Mouse (Mus musculus) bone marrow macrophage, adult 2 months (primary cell): ENCODE data around the gene Cmya5. TPM values are rescaled to one million over a fixed set of nuclear protein-coding genes. Genes with fewer than 3 reads are reported as not detected.

Experiments
- H3K27ac ChIP-seq: 2 replicates; pipeline ENCODE4 v1.5.1; 2012; ENCODE audit warnings: low read depth, low read length; ENCODE audit not compliant: insufficient read depth
- H3K4me1 ChIP-seq: 2 replicates; pipeline ENCODE4 v1.6.1; 2012; ENCODE audit warnings: low read length; ENCODE audit not compliant: control insufficient read depth, insufficient read depth
- H3K4me3 ChIP-seq: 2 replicates; pipeline ENCODE4 v1.5.1; 2012; ENCODE audit warnings: mild to moderate bottlenecking, low read length, moderate library complexity; ENCODE audit not compliant: insufficient read depth
- CTCF ChIP-seq: IDR thresholded peaks from 2 replicates; pipeline ENCODE4 v1.5.1; 2012; ENCODE audit warnings: low read depth, mild to moderate bottlenecking, low read length, moderate library complexity
- POLR2A ChIP-seq: IDR thresholded peaks from 2 replicates; pipeline ENCODE4 v1.6.1; 2012; ENCODE audit warnings: mild to moderate bottlenecking, low read depth, low read length, borderline replicate concordance
- polyA plus RNA-seq: library from polyadenylated mRNA; stranded (reverse); fragments of >200 nt; gene quantifications from 2 replicates; pipeline ENCODE4 v1.2.4, GENCODE M21; 2012; ENCODE audit not compliant: missing spikeins, insufficient read depth, insufficient read length

Gene Cmya5
- polyA plus RNA-seq, 1 experiment = 0.04 TPM

DNA sequence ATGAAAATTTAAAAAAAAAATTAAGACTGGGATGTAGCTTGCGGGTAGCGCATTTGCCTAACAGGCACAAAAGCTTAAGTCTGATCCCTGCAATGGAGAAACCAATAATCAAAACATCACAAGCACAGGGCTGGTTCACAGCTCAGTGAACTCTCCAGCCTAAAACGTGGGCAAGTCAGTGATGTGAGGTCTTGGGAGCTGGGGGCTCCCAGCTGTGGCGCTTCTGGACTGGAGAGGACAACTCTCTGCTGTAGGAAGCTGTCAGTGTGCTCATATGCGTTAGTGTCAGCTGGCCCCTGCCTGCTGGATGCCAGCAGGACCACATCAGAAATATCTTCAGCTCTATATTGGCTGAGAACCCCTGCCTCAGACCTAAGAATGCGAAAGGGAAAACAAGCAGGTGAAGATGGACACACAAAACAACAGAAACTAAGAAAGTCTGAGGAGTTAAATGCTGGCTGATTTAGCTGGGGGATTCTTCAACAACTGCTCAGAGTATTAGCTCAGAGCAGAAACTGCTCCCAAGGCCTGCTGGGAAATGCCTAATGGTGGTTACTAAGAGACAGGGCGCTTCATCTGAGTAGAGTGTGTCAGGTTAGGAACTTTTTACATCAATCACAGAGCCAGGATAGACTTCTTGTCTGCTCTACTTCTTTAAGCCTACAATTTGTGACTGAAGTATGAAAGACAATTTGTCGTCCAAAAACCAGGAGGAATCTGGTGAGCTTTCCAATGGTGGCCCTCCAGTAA is 16.2 kb downstream of the Cmya5 start:
- Histone ChIP-seq H3K4me3 (no peak overlapping the region), H3K27ac (no peak overlapping the region), H3K4me1 (no peaks in the 10 kb centered on the region)
- no peak for TF ChIP-seq CTCF
- no peak for TF ChIP-seq POLR2A

DNA sequence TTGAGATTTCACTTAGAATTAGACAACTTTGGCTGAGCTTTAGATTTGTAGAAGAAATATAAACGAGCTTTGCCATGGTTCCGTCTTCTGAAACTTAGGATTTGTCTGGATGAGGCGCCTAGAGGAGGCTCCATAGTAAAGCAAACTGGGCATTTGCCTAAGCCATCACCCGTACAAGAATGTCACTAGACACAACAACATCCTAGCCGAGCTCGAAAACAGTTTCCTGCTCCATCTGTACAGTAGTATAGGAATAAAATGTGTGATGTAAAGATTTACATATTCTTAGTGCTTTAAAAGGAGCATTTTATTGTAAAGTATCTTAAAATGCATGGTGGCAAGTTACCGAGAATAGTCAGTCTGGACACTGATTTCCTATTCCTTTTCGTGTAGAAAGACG is 22.2 kb downstream of the Cmya5 start:
- Histone ChIP-seq H3K4me3 (no peak overlapping the region), H3K27ac (no peak overlapping the region), H3K4me1 (no peaks in the 10 kb centered on the region)
- no peak for TF ChIP-seq POLR2A
- TF ChIP-seq CTCF = no peak

DNA sequence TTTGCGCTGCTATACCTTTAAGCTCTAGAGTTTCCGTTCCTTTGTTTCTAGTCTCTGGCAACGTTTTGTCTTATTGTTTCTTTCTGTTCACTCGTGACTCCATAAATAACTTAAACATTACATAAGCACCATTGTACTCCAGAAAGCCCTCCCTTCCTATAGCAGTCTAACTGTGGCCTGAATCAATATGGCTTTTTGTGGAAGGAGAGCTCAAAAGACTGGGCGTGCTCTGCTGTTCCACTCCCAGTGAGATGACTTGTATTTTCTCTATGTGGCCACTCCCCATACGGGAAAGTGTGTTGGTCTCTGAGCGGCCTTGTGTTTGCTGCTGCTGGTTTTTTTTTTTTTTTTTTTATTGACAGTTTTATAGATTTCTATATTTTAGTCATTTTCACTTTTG is 27.3 kb downstream of the Cmya5 start:
- no peak overlapping the region for H3K4me3 ChIP-seq
- no peak overlapping the region for H3K27ac ChIP-seq
- TF ChIP-seq CTCF (no peak), POLR2A (no peak)
- no peaks in the 10 kb centered on the region for H3K4me1 ChIP-seq

DNA sequence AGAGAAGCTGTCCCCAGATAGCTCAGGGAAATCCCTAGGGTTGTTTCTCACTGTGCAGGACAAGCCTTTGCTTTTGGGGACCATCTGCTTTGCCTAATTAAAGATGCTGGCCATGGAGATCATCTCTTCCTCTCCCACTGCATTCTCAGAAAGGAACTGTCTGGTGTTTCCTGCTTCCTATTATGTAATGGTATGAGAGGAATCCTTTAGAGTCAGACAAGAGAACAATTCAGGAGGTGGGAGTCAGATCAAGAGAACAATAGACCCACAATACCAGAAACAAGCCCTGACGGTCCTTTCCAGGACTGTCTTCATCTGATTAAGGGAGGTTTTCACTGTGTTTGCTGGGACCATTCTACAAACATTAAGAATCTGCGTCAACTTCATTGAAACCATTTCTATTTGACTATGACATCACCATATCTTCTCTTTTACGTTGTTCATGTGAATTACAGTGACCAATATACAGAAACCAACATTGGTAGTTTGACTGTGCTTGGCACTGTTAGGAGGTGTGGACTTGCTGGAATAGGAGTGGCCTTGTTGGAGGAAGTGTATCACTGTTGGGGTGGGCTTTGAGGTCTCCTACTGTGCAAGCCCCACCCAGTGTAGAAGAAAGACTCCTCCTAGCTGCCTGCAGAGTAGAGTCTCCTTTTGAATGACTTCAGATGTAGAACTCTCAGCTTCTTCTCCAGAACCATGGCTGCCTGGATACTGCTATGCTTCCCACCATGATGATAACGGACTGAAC is 42.0 kb downstream of the Cmya5 start:
- Histone ChIP-seq H3K4me3 (no peak overlapping the region), H3K4me1 (no peaks in the 10 kb centered on the region), H3K27ac (no peak overlapping the region)
- TF ChIP-seq POLR2A (no peak), CTCF (no peak)

DNA sequence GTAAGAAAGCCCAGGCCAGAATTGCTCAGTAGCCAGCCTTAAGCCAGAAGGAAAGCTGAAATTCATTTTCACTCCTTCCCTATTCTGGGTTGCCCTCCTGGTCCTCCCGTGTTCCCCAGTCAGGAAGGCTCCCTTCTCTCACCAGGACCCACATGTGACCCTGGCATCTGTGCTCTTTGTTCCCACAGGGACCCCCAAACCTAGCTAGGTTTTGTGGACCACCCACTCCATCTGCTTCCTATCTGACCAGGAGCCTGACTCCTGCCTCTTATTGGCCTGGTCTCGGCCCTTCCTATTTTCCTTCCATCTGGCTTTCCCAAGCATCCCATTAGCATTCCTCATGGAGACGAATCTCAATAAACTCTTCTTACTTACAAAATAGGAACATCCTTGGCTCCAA is 45.9 kb downstream of the Cmya5 start:
- H3K27ac ChIP-seq = no peak overlapping the region
- TF ChIP-seq POLR2A = no peak
- no peak for TF ChIP-seq CTCF
- peaks cover 14% of the 10 kb centered on the region; the same call in 1 of the 2 replicates for H3K4me1 ChIP-seq
- no peak overlapping the region for H3K4me3 ChIP-seq

DNA sequence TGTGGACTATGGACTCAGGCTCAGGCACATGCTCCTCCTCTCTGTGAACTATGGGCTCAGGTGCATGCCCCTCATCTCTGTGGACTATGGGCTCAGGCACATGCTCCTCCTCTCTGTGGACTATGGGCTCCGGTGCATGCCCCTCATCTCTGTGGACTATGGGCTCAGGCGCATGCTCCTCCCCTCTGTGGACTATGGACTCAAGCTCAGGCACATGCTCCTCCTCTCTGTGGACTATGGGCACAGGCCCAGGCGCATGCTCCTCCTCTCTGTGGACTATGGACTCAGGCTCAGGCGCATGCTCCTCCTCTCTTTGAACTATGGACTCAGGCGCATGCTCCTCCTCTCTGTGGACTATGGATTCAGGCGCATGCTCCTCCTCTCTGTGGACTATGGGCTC is 47.9 kb downstream of the Cmya5 start:
- no peak overlapping the region for H3K4me3 ChIP-seq
- TF ChIP-seq POLR2A (no peak), CTCF (no peak)
- peaks cover 14% of the 10 kb centered on the region; the same call in 1 of the 2 replicates for H3K4me1 ChIP-seq
- no peak overlapping the region for H3K27ac ChIP-seq

DNA sequence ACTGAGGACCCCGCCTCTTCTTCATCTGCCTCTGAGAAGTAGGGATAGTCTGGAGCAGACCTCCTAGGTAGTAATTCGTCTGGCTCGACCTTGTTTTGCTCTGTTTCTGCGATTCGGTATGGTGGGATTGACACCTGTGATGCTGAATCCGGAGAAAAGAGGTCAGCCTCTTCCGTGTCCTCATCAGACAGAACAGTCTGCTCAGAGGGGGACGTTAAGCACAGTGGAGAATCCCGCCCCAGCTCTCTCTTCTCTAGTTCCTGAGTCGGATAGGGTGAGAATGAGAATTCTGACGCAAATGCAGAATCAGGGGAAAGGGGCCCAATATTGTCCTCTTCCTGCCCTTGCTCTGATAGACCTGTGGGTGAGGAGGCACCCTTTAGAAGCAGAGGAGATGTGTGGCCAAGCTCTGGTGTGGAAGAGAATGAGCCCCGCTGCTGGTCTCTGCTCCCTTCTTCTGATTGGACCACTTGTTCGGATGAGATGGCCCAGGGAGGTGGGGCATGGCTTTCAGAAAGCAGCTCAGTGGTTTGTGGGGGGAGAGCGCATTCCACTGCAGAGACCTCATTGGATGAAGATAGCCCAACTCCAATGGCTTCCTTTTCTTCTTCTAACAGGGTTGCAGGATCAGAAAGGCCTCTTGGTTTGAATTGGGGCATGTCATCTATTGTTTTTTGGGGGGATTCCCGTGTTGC is 49.3 kb downstream of the Cmya5 start:
- Histone ChIP-seq H3K27ac (no peak overlapping the region), H3K4me3 (no peak overlapping the region), H3K4me1 (peaks cover 14% of the 10 kb centered on the region; the same call in 1 of the 2 replicates)
- TF ChIP-seq CTCF = no peak
- no peak for TF ChIP-seq POLR2A

DNA sequence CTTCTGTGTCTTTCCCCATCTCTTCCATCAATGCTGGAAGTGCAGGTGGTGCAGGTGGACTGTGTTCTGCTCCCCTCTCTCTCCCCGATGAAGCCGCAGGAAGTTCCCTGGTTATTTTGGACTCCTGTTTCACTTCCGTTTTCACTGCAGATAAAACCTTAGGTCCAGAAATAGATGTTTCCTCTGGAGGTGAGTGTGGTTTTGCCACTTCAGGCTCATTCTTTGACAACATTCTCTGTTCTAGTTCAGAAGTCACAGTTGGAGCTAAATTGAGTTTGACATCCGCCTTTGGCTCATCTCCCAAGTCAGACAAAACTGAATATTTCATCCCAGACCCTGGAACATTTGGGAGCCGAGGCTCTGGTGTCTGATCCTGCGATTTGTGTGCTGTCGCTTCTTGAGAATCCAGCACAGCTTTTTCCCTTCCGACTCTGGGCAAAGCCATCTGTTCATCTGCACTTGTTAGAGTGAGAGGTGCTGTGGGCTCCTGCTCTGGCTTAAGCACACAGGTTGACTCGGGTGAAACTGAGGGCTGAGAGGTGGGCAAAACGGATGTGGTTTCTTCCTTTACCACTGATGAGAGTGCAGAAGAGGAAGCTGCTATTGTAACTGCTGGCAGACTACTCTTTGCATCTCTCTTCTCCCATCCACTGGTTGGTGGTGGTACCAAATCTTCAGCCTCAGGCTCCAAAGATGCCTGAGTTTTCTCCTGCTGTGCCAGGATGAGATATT is 50.2 kb downstream of the Cmya5 start:
- no peak overlapping the region for H3K27ac ChIP-seq
- H3K4me1 ChIP-seq = peaks cover 14% of the 10 kb centered on the region; the same call in 1 of the 2 replicates
- TF ChIP-seq CTCF = no peak
- no peak for TF ChIP-seq POLR2A
- no peak overlapping the region for H3K4me3 ChIP-seq

DNA sequence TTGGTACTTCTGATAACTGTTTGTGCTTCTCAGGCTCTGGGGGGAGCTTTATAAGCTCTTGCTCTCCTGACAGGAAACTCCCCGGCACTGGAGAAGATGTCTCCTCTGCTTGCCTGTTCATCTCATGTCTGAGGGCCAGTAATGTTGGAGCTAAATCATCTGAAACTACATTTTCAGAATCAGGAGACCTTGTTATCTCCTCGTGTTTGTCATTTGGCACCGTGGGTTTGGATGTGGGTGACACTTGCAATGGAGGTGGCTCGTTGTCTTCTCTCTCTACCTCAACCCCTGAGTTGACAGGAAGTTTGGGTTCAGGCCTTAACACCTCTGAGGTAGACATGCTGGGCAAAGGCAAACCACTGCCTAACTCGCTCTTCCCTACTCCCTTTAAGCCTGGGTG is 50.8 kb downstream of the Cmya5 start:
- peaks cover 14% of the 10 kb centered on the region; the same call in 1 of the 2 replicates for H3K4me1 ChIP-seq

More for the DNA sequence above, 50.8 kb downstream of the Cmya5 start:
- no peak overlapping the region for H3K4me3 ChIP-seq
- H3K27ac ChIP-seq = no peak overlapping the region
- TF ChIP-seq POLR2A (no peak), CTCF (no peak)
